Mouse (Mus musculus): ENCODE measurements around the gene Olfr1014. TPM values are rescaled to one million over a fixed set of nuclear protein-coding genes. Genes with fewer than 3 reads are reported as not detected.

The Olfr1014 gene
- total RNA-seq (2022), result not detected

DNA sequence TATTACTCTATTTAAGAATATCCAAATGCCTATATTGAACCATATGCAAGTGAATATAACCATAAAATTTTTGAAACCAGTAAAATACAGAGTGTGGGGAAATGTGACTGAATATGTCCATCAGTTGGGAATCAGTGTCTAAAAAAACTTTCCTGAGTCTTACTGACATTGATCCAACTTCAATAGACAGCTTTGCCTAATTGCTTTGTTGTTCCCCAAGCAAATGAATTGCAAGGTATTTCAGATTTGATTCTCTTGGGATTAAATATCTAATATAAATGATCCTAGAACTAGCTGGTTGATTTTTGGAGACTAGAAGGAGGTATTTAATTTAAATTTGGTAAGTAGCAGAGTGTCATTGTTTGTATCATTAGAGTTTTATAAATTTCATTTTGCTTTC is at the start of gene Olfr1014:
Olfr1014 (plus strand) TSS at position 301 of the 400 bp plus-strand sequence.
- no peak for DNase-seq

DNA sequence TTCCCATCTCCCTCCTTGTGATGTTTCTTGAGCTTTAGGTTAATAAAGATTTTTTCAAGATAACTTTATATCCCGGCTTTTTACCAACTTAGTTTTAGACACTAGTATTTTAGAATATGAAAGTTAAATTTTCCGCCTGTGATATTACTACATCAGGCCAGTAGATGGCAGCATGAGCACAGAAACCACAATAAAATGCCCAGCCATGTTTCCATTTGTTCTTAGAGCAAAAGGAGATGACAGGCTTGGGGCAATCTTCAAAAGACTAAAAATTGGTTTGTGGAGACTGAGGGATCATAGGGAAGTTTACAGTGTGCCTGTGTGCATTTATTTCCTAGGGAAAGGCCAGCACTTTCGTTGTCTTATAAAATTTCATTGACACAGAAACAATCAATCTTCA is 46.7 kb upstream of the Olfr1014 start:
- DNase-seq, result no peak

GRCm38 (mm10) chr2:85753822-85754221 is 18.7 kb upstream of the Olfr1014 start:
- no peak for DNase-seq

DNA sequence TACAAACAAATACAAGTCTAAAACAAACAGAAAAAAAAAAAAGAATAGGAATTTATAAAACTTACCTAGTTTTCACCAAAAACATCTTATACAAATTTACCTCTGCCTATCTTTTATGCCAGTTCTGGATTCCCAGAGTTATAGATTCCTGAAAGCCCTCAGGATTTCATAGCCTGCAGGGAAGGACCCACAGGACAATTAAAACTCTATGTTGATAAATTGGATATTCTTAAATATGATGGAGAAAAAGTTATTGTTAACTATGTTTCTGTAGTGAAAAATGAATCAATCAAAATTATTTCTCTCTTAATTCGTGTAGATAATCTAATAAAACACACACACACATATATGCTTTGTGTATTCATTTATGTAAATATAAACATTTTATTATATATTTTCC is 9.8 kb upstream of the Olfr1014 start, which contains the start of gene Olfr1012:
Olfr1012 (minus strand) TSS at position 101 of the 400 bp plus-strand sequence.
- no peak for DNase-seq

DNA sequence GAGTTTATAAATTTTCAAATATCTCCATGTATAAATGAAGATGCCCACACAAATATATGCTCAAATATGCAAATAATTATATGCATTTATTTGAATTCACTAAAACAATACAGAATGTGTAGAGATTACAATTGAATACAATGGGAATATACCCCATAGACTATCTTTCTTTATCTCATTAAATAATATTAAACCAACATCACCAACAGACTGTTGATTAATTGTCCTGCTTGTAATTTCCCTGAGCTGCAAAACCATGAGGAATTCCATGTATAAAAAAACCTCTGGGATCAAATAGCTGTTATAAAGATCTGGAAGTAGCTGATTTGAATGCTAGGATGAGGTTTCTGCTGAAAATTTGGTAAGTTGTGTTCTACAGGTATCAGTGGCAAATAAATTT is 5.7 kb upstream of the Olfr1014 start, which contains the start of gene Olfr1013:
Olfr1013 (plus strand) TSS at position 301 of the 400 bp plus-strand sequence.
- no peak for DNase-seq

DNA sequence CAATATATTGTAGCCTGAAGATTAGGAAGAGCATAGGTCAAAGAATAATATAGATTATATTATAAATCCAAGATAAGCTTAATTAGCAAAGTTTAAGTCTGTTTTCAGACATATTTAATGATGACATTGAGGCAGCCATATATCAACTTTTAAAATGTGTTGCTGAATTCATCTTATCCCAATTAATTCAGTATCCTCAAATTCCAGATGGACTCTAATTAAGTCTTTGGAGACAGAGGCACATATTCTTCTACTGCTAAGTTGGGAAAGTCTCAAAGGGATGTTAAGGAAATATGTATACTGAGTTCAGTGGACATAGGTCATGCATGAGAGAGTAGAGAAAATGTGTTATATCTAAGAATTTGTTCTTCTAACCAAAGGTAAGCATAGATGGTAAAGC is 9.2 kb downstream of the Olfr1014 start, which contains the start of gene Olfr1015:
Olfr1015 (plus strand) TSS at position 301 of the 400 bp plus-strand sequence.
- no peak for DNase-seq

DNA sequence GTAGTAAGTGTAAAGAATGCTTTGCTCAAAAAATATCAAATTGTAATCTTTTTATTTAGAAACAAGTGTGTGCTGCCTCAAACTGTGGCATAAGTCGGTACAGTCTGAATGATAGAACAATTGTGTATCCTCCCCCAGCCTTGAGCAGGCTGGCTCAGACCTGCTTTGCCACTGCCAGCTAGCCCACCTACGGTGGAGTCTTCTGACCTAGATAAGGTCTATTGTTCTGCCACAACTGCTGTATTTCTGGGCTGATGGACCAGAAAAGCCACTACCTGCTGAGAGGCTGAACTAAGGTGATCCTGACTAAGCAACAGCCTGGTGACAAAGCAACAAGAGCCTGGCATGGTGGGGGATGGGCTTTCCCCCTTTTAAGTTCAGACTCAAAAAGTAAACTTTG is 19.8 kb downstream of the Olfr1014 start:
- DNase-seq, result no peak

GRCm38 (mm10) chr2:85802444-85802843 is 29.9 kb downstream of the Olfr1014 start, which contains the start of gene Olfr1016:
Olfr1016 (minus strand) TSS chr2:85802544.
- no peak for DNase-seq

DNA sequence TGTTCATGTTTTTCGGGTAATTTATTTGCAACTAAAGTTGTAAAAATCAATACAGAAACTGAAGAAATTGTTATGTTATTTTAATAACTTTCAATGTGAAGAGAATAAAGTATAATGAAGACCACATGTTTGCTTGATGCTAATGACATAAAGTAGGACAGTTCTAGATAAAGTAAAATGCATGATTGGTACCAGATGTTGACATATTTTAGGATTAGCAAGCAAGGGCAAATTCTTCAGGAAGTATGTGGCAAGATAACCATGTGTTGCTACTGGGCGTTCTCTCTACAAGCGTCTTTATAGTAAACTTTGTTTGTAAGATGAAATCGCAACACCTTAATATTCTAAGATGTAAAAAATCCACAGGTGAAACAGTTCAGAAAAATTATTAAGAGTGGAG is 32.0 kb downstream of the Olfr1014 start:
- no peak for DNase-seq

DNA sequence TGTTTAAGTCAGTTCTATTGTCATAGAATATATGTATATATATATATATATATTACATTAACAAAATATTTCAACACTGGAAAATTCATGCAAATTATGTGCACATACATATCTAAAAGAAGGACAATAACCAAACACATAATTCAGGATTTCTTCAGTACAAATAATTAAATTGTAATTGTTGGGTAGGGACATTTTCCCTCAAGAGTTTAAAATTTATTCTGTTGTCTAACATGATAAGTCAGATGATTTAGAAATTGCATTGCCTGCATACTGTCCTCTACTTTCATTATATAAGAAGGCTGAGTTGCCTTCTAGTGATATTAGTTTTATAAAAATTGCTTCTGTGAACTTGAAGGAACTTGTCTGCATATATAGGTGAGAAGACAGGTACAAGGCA is 45.7 kb downstream of the Olfr1014 start, which contains the start of gene Olfr1018:
Olfr1018 (plus strand) TSS at position 301 of the 400 bp plus-strand sequence.
- DNase-seq, result no peak

Other genes with a start within 250 kb of the Olfr1014 start
- not detected for gene Olfr996, start 193.5 kb upstream of the Olfr1014 start, total RNA-seq (2022)
- gene Olfr998, start 183.8 kb upstream of the Olfr1014 start, total RNA-seq (2022), result not detected
- not detected for gene Olfr1000, start 160.8 kb upstream of the Olfr1014 start, total RNA-seq (2022)
- gene Olfr1002, start 122.0 kb upstream of the Olfr1014 start, total RNA-seq (2022), result not detected
- gene Olfr154, start 108.3 kb upstream of the Olfr1014 start, total RNA-seq (2022), result not detected
- not detected for gene Olfr1006, start 93.9 kb upstream of the Olfr1014 start, total RNA-seq (2022)
- not detected for gene Olfr1008, start 83.3 kb upstream of the Olfr1014 start, total RNA-seq (2022)
- under 1 TPM in 3 of 4 experiments, not detected in 1; 0.17 to 0.24 (median 0.22) TPM for gene Olfr1009, start 57.3 kb upstream of the Olfr1014 start, total RNA-seq (2022)
- gene Olfr1012, start 9.9 kb upstream of the Olfr1014 start, total RNA-seq (2022), result not detected
- not detected for gene Olfr1013, start 5.6 kb upstream of the Olfr1014 start, total RNA-seq (2022)
- gene Olfr1015, start 9.3 kb downstream of the Olfr1014 start, total RNA-seq (2022), result under 1 TPM in 1 of 4 experiments, not detected in 3; 0.46 TPM
- gene Olfr1016, start 29.8 kb downstream of the Olfr1014 start, total RNA-seq (2022), result not detected
- gene Olfr1018, start 45.8 kb downstream of the Olfr1014 start, total RNA-seq (2022), result not detected
- not detected for gene Olfr1019, start 72.8 kb downstream of the Olfr1014 start, total RNA-seq (2022)
- gene Olfr1020, start 74.3 kb downstream of the Olfr1014 start, total RNA-seq (2022), result not detected
- not detected for gene Olfr1022, start 95.9 kb downstream of the Olfr1014 start, total RNA-seq (2022)
- gene Olfr1023, start 112.9 kb downstream of the Olfr1014 start, total RNA-seq (2022), result not detected
- not detected for gene Olfr1024, start 132.3 kb downstream of the Olfr1014 start, total RNA-seq (2022)
- gene Olfr1025-ps1, start 142.5 kb downstream of the Olfr1014 start, total RNA-seq (2022), result not detected
- not detected for gene Olfr1026, start 148.8 kb downstream of the Olfr1014 start, total RNA-seq (2022)
- gene Olfr1028, start 177.7 kb downstream of the Olfr1014 start, total RNA-seq (2022), result not detected
- gene Olfr1029, start 201.2 kb downstream of the Olfr1014 start, total RNA-seq (2022), result not detected
- gene Olfr1030, start 206.6 kb downstream of the Olfr1014 start, total RNA-seq (2022), result not detected
- gene Olfr1031, start 217.6 kb downstream of the Olfr1014 start, total RNA-seq (2022), result not detected
- not detected for gene Olfr1032, start 232.8 kb downstream of the Olfr1014 start, total RNA-seq (2022)
- gene Olfr1033, start 247.9 kb downstream of the Olfr1014 start, total RNA-seq (2022), result 1 to 10 TPM; 1.4 to 3.2 (median 1.8) TPM